Mouse (Mus musculus): ENCODE data around the gene Cnrip1. TPM values are rescaled to one million over a fixed set of nuclear protein-coding genes. Genes with fewer than 3 reads are reported as not detected.
"Not testable (repeated sequence)": the region's sequence is repeated elsewhere in the genome, so short reads cannot be mapped to it uniquely, and the experiment has no call there.

Gene Cnrip1
- polyA plus RNA-seq, 1 experiment from 2014 or later: 5.7 TPM

DNA sequence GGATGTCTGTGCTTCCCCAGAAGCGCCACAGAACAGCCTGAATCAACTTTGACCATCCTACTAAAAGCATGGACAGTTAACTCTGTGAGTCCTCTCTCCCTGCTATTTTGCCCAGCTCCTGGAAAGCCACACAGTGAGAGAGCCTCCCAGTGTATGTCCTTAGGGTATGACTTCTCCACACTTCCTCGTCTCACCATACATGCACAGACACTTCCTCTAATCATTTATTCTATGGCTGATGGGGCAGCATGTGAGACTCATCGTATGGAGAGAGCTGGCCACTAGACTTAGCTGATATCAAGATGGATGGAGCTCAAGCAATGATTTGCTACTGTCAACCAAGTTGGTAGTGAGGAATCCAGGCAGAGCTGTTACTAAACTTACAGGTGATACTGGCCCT is 27.4 kb upstream of the Cnrip1 start:
- Histone ChIP-seq H3K4me1 (peaks cover 4% of the 10 kb centered on the region; the same call in 1 of the 2 replicates), H3K27me3 (replicated peaks) (no peaks in the 10 kb centered on the region), H3K4me2 (no peak overlapping the region), H3K36me3 (no peaks in the 10 kb centered on the region), H3K9me3 (replicated peaks) (no peaks in the 10 kb centered on the region), H3K9ac (no peak overlapping the region), H3K27ac (no peak overlapping the region), H3K4me3 (no peak overlapping the region)
- no peak for ATAC-seq
- WGBS (ENCODE audit: insufficient replicate concordance): 54% methylated on average over 3 of the region's 3 CpGs

- Histone ChIP-seq H3K9ac (no peak overlapping the region), H3K27me3 (replicated peaks) (no peaks in the 10 kb centered on the region), H3K9me3 (replicated peaks) (no peaks in the 10 kb centered on the region), H3K4me3 (no peak overlapping the region), H3K36me3 (no peaks in the 10 kb centered on the region), H3K4me1 (no peaks in the 10 kb centered on the region), H3K4me2 (no peak overlapping the region), H3K27ac (no peak overlapping the region)
- 76% methylated on average over 2 of the region's 2 CpGs for WGBS (ENCODE audit: insufficient replicate concordance)
- ATAC-seq: no peak
These were observed 5.6 kb upstream of the Cnrip1 start for GRCm38 (mm10) chr11:17045806-17046205.

GRCm38 (mm10) chr11:17052476-17053049 is 1.2 kb downstream of the Cnrip1 start:
- peak overlapping the region; percentile 39; the same call in 1 of the 2 replicates for H3K9ac ChIP-seq
- 0 out of 2 replicates have a peak, but pooled peaks cover 8% of the 10 kb centered on the region for H3K4me1 ChIP-seq
- no peak overlapping the region for H3K27ac ChIP-seq

DNA sequence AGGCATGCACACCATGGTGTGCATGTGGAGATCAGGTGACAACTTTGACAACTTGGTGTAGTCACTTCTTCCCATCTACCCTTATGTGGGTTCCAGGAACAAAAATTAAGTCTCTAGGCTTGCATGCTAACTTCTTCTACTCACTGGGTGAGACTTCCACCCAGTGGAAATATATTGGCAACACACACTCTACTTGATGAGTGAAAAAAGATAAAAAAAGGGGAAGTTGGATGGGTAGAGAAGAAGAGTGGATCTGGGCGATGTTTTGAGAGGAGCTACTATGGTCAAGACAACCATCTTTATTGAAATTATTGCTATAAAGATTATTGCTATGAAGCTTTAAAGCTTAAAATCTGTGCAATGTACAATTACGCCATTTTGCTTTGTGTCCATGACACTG is 18.0 kb downstream of the Cnrip1 start:
- H3K27ac ChIP-seq; H3K27me3 ChIP-seq (replicated peaks); H3K4me1 ChIP-seq; H3K4me3 ChIP-seq; ATAC-seq; H3K9ac ChIP-seq; H3K4me2 ChIP-seq; H3K36me3 ChIP-seq; H3K9me3 ChIP-seq (replicated peaks): not testable (repeated sequence)
- 59% methylated on average over 2 of the region's 2 CpGs for WGBS (ENCODE audit: insufficient replicate concordance)

More at GRCm38 (mm10) chr11:17052476-17053049, 1.2 kb downstream of the Cnrip1 start:
- peaks cover 14% of the 10 kb centered on the region for H3K27me3 ChIP-seq (replicated peaks)
- no peaks in the 10 kb centered on the region for H3K9me3 ChIP-seq (replicated peaks)
- peak overlapping the region; percentile 49 for H3K4me3 ChIP-seq
- WGBS (ENCODE audit: insufficient replicate concordance): 9% methylated on average over 6 of the region's 6 CpGs
- H3K4me2 ChIP-seq: peak overlapping the region; percentile 63
- no peaks in the 10 kb centered on the region for H3K36me3 ChIP-seq
- ATAC-seq: no peak

GRCm38 (mm10) chr11:17075656-17076055 is 24.3 kb downstream of the Cnrip1 start:
- H3K36me3 ChIP-seq: no peaks in the 10 kb centered on the region
- H3K27me3 ChIP-seq (replicated peaks): no peaks in the 10 kb centered on the region
- no peak overlapping the region for H3K27ac ChIP-seq
- H3K9ac ChIP-seq: no peak overlapping the region
- no peak for ATAC-seq
- no peaks in the 10 kb centered on the region for H3K9me3 ChIP-seq (replicated peaks)
- WGBS (ENCODE audit: insufficient replicate concordance): 68% methylated on average over 2 of the region's 2 CpGs
- H3K4me1 ChIP-seq: no peaks in the 10 kb centered on the region
- H3K4me3 ChIP-seq: no peak overlapping the region
- no peak overlapping the region for H3K4me2 ChIP-seq

DNA sequence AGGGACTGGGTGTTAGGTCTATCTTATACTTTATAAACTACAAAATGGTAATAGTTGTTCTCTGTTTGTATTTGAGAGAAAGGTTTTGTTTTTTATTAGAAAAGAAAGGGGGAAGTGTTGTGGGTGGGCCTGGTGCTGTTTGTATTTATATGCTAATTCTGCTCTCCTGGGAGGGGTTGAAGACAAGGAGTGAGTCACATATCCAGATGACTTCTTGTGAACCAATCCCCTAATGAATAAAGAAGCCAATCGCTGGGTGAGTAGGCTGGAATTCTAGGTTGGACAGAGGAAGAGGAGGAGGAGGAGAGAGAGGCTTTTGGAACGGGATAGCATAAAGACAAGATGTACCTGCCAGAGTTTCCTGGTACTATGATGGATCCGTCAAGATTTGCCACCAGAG is 30.7 kb downstream of the Cnrip1 start:
- no peaks in the 10 kb centered on the region for H3K27me3 ChIP-seq (replicated peaks)
- H3K9me3 ChIP-seq (replicated peaks): no peaks in the 10 kb centered on the region
- H3K9ac ChIP-seq: no peak overlapping the region
- no peak overlapping the region for H3K4me2 ChIP-seq
- H3K36me3 ChIP-seq: no peaks in the 10 kb centered on the region
- H3K27ac ChIP-seq: no peak overlapping the region
- no peak overlapping the region for H3K4me3 ChIP-seq
- H3K4me1 ChIP-seq: no peaks in the 10 kb centered on the region
- WGBS (ENCODE audit: insufficient replicate concordance): 49% methylated on average over 3 of the region's 3 CpGs
- no peak for ATAC-seq

DNA sequence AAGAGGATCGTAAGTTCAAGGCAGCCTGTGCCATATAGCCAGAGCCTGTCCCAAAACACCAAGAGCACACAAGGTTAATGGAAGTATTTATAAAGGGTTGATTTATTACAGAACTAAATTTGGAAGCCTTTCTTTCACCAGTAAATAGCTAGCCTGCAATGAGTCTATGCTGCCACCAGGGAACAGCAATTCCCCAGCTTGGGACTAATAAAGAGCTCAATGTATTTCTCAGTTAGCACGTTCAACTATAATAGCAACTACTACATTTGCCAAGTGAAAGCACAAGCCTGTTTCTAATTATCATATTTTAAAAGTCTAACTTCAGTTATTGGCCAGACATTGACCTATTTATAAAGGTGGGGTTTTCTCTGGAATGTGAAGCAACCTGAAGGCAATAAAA is 31.6 kb downstream of the Cnrip1 start:
- Histone ChIP-seq H3K27ac (no peak overlapping the region), H3K4me1 (no peaks in the 10 kb centered on the region), H3K27me3 (replicated peaks) (no peaks in the 10 kb centered on the region), H3K9ac (no peak overlapping the region), H3K4me3 (no peak overlapping the region), H3K9me3 (replicated peaks) (no peaks in the 10 kb centered on the region), H3K36me3 (no peaks in the 10 kb centered on the region), H3K4me2 (no peak overlapping the region)
- ATAC-seq: no peak
- WGBS (ENCODE audit: insufficient replicate concordance): 60% methylated on average over 2 of the region's 2 CpGs

DNA sequence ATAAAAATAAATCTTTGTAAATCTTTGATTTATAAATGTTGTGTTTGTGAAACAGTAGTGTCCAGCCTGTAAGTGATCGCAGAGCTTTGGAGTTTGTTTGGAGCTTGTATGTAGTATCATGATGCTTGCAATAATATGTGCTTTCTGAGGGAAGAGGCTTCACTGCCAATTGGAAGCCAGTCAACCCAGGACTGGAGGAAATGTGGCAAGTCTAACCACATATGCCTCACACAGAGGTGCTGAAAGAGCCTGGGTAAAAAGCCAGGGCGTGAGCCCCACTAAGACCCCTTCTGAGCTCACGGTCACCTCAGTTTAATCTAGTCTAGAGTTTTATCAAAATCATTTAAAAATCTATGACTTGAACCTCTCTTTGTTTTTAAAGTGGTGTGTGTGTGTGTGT is 32.1 kb downstream of the Cnrip1 start:
- H3K36me3 ChIP-seq: no peaks in the 10 kb centered on the region
- H3K9ac ChIP-seq: no peak overlapping the region
- H3K4me3 ChIP-seq: no peak overlapping the region
- 87% methylated on average over 3 of the region's 3 CpGs for WGBS (ENCODE audit: insufficient replicate concordance)
- no peak for ATAC-seq
- H3K27ac ChIP-seq: no peak overlapping the region
- no peaks in the 10 kb centered on the region for H3K9me3 ChIP-seq (replicated peaks)
- H3K27me3 ChIP-seq (replicated peaks): no peaks in the 10 kb centered on the region
- no peak overlapping the region for H3K4me2 ChIP-seq
- H3K4me1 ChIP-seq: no peaks in the 10 kb centered on the region

- H3K4me1 ChIP-seq: no peaks in the 10 kb centered on the region
- no peaks in the 10 kb centered on the region for H3K36me3 ChIP-seq
- no peaks in the 10 kb centered on the region for H3K9me3 ChIP-seq (replicated peaks)
- WGBS (ENCODE audit: insufficient replicate concordance): 67% methylated on average over 1 of the region's 1 CpGs
- no peak overlapping the region for H3K4me3 ChIP-seq
- no peaks in the 10 kb centered on the region for H3K27me3 ChIP-seq (replicated peaks)
- no peak overlapping the region for H3K27ac ChIP-seq
- no peak for ATAC-seq
- no peak overlapping the region for H3K9ac ChIP-seq
- H3K4me2 ChIP-seq: no peak overlapping the region
These were observed 32.5 kb downstream of the Cnrip1 start for GRCm38 (mm10) chr11:17083866-17084265.

DNA sequence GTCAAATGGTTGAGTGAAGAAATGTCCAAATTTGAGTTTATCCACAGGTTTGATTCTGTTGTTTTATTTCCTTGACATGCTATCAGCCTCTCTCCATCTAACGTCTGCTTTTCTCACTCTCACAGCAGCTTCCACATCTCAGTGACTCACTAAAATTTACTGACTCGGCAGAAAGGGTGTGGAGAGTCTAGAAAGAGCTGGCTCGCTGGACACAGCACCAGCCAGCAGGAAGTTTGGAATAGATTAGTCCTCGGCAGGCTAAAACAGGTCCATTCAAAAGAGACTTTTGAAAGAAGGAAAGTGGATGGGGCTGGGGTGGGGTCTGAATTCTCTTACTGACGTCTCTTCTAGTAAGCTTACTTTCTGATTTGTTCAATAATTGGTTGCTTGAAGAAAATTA is 34.7 kb downstream of the Cnrip1 start:
- Histone ChIP-seq H3K4me1 (no peaks in the 10 kb centered on the region), H3K36me3 (no peaks in the 10 kb centered on the region), H3K4me3 (no peak overlapping the region), H3K27ac (no peak overlapping the region), H3K9me3 (replicated peaks) (no peaks in the 10 kb centered on the region), H3K27me3 (replicated peaks) (no peaks in the 10 kb centered on the region), H3K9ac (no peak overlapping the region), H3K4me2 (no peak overlapping the region)
- WGBS (ENCODE audit: insufficient replicate concordance): 23% methylated on average over 5 of the region's 5 CpGs
- no peak for ATAC-seq

DNA sequence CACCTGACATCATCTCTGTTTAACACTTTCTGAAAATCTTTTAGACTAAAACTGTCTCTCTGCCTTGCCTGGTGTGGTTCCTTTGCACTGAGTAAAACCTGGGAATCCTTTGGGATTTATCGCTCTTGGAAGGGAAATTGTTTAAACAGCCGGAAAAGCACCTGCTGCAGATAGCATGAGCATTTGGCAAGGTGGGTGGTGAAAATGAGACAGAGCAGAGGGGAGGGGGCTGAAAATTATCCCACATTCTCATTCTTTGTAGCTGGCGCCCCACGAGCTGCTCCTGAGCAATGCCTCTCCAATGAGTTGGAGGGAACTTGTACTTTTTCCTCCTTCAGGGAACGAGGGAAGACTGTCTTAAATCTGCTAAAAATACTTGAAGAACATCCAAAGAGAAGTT is 55.5 kb downstream of the Cnrip1 start:
- H3K9ac ChIP-seq: no peak overlapping the region
- no peaks in the 10 kb centered on the region for H3K27me3 ChIP-seq (replicated peaks)
- H3K27ac ChIP-seq: no peak overlapping the region
- no peaks in the 10 kb centered on the region for H3K4me1 ChIP-seq
- H3K4me2 ChIP-seq: no peak overlapping the region
- H3K4me3 ChIP-seq: no peak overlapping the region
- no peaks in the 10 kb centered on the region for H3K36me3 ChIP-seq
- no peaks in the 10 kb centered on the region for H3K9me3 ChIP-seq (replicated peaks)
- 74% methylated on average over 5 of the region's 5 CpGs for whole genome bisulfite sequencing (ENCODE audit: insufficient replicate concordance)
- no peak for ATAC-seq

GRCm38 (mm10) chr11:17107359-17107758 is 56.0 kb downstream of the Cnrip1 start:
- H3K4me1 ChIP-seq: no peaks in the 10 kb centered on the region
- H3K9me3 ChIP-seq (replicated peaks): no peaks in the 10 kb centered on the region
- H3K4me3 ChIP-seq: no peak overlapping the region
- no peak overlapping the region for H3K9ac ChIP-seq
- no peak overlapping the region for H3K27ac ChIP-seq
- 67% methylated on average over 6 of the region's 6 CpGs for WGBS (ENCODE audit: insufficient replicate concordance)
- H3K36me3 ChIP-seq: no peaks in the 10 kb centered on the region
- no peaks in the 10 kb centered on the region for H3K27me3 ChIP-seq (replicated peaks)
- ATAC-seq: no peak
- H3K4me2 ChIP-seq: no peak overlapping the region

DNA sequence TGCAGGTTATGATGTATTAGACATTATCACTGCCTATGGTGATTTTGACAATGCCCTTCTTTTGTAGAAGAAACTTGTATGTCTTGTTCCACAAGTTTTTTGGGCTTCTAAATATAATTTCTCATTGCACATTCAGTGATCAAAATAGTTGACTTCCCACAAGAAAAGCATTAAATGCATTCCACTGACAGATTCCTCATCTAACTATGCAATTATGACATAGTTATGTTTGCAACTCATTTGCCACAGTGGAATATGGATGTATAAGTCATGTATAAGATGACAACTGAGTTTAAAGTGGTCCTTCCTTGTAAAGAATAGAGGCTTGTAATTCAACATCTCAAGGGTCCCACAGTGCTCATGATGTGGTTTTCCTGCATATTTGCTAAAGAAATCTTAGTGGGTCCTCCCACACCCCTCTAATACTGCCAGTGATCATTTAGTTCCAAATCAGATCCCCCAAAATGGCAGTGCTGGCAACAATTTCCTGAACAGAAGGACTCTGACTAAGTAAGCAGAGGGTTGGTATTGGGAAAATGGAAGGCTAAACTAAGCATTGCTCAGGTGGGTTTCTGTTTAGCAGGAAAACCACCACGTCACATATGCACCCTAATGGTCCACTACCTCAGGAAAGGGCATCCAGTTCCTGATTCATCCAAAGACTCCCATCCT is 61.2 kb downstream of the Cnrip1 start:
- WGBS (ENCODE audit: insufficient replicate concordance): 56% methylated on average over 1 of the region's 1 CpGs
- H3K9ac ChIP-seq: no peak overlapping the region
- H3K4me2 ChIP-seq: no peak overlapping the region
- H3K27me3 ChIP-seq (replicated peaks): no peaks in the 10 kb centered on the region
- no peak overlapping the region for H3K27ac ChIP-seq
- no peaks in the 10 kb centered on the region for H3K4me1 ChIP-seq
- ATAC-seq: no peak
- no peaks in the 10 kb centered on the region for H3K36me3 ChIP-seq
- no peak overlapping the region for H3K4me3 ChIP-seq
- H3K9me3 ChIP-seq (replicated peaks): no peaks in the 10 kb centered on the region

Measured in liver, embryonic 12.5 days (tissue).